Mouse (Mus musculus) MEL (cell line): Measurements from ENCODE around the gene Rpl22l1. TPM values are rescaled to one million over a fixed set of nuclear protein-coding genes. Genes with fewer than 3 reads are reported as not detected.

Experiments used
- DNase-seq: peaks from one replicate; pipeline ENCODE4 v3.0.0; 2011; ENCODE audit warnings: low read depth, low spot score
- H3K27ac ChIP-seq: 2 replicates; pipeline ENCODE4 v1.5.1; 2012; ENCODE audit warnings: low read depth, mild to moderate bottlenecking, control low read depth, low read length, moderate library complexity; ENCODE audit not compliant: control insufficient read depth
- H3K27me3 ChIP-seq, 2 experiments: fragments of 150-350 bp in 1 of 2; sonication (generic) in 1 of 2; 2 replicates each; pipeline ENCODE4 v1.6.1; 2012; ENCODE audit warnings: low read length in 2 of 2, mild to moderate bottlenecking in 2 of 2, improper control_type of control experiment in 1 of 2, moderate library complexity in 1 of 2; ENCODE audit not compliant: insufficient read depth in 2 of 2, control insufficient read depth in 1 of 2
- H3K36me3 ChIP-seq, 2 experiments: 2 replicates each; pipeline ENCODE4 v1.6.1; 2012 to 2014; ENCODE audit warnings: low read length in 2 of 2, improper control_type of control experiment in 1 of 2, inconsistent platforms in 1 of 2, mild to moderate bottlenecking in 1 of 2; ENCODE audit not compliant: insufficient read depth in 2 of 2, control insufficient read depth in 1 of 2
- H3K4me1 ChIP-seq, 2 experiments: fragments of 150-350 bp in 1 of 2; sonication (generic) in 1 of 2; 2 replicates each; pipeline ENCODE4 v1.6.1; 2012; ENCODE audit warnings: low read length in 2 of 2, improper control_type of control experiment in 1 of 2, mild to moderate bottlenecking in 1 of 2; ENCODE audit not compliant: insufficient read depth in 2 of 2, control insufficient read depth in 1 of 2
- H3K4me3 ChIP-seq, 2 experiments: fragments of 150-350 bp in 1 of 2; sonication (generic) in 1 of 2; 2 replicates each; pipeline ENCODE4 v1.5.1; 2012; ENCODE audit warnings: low read depth in 2 of 2, low read length in 2 of 2, mild to moderate bottlenecking in 2 of 2, moderate library complexity in 2 of 2, control low read depth in 1 of 2, improper control_type of control experiment in 1 of 2; ENCODE audit not compliant: control insufficient read depth in 1 of 2, insufficient read depth in 1 of 2
- H3K79me2 ChIP-seq: 2 replicates; pipeline ENCODE4 v1.6.1; 2012; ENCODE audit warnings: mild to moderate bottlenecking, low read length, moderate library complexity; ENCODE audit not compliant: control insufficient read depth, poor library complexity, insufficient read depth
- H3K9ac ChIP-seq: 2 replicates; pipeline ENCODE4 v1.6.1; 2012; ENCODE audit warnings: low read depth, mild to moderate bottlenecking, control low read depth, low read length, moderate library complexity; ENCODE audit not compliant: control insufficient read depth, poor library complexity, severe bottlenecking
- H3K9me3 ChIP-seq: fragments of 150-350 bp; sonication (generic); replicated peaks from 2 replicates; pipeline ENCODE4 v1.6.1; 2012; ENCODE audit warnings: mild to moderate bottlenecking, low read length, improper control_type of control experiment, moderate library complexity; ENCODE audit not compliant: insufficient read depth
- BHLHE40 ChIP-seq: IDR thresholded peaks from 2 replicates; pipeline ENCODE4 v1.6.1; 2012; ENCODE audit warnings: low read depth, mild to moderate bottlenecking, inconsistent platforms, low read length, improper control_type of control experiment, borderline replicate concordance
- ELF1 ChIP-seq: IDR thresholded peaks from 2 replicates; pipeline ENCODE4 v1.6.1; 2014; ENCODE audit warnings: low read depth, mild to moderate bottlenecking, inconsistent platforms, low read length, improper control_type of control experiment, moderate library complexity
- EP300 ChIP-seq, 2 experiments: IDR thresholded peaks; 2 replicates each; pipeline ENCODE4 v1.6.1; 2011; ENCODE audit warnings: improper control_type of control experiment in 2 of 2, low read length in 2 of 2, low read depth in 1 of 2, mild to moderate bottlenecking in 1 of 2
- ETS1 ChIP-seq: IDR thresholded peaks from 2 replicates; pipeline ENCODE4 v1.6.1; 2012; ENCODE audit warnings: low read depth, mild to moderate bottlenecking, inconsistent platforms, low read length, improper control_type of control experiment, moderate library complexity
- GABPA ChIP-seq: IDR thresholded peaks from 2 replicates; pipeline ENCODE4 v1.6.1; 2012; ENCODE audit warnings: low read depth, mild to moderate bottlenecking, inconsistent platforms, low read length, improper control_type of control experiment, moderate library complexity
- GATA1 ChIP-seq: IDR thresholded peaks from 2 replicates; pipeline ENCODE4 v1.6.1; 2011; ENCODE audit warnings: low read depth, low read length, improper control_type of control experiment
- HCFC1 ChIP-seq: IDR thresholded peaks from 2 replicates; pipeline ENCODE4 v1.6.1; 2012; ENCODE audit warnings: low read depth, mild to moderate bottlenecking, inconsistent platforms, low read length, improper control_type of control experiment, moderate library complexity
- KAT2A ChIP-seq: conservative IDR thresholded peaks from 2 replicates; pipeline ENCODE4 v1.6.1; 2012; ENCODE audit warnings: low read depth, low read length, improper control_type of control experiment, inconsistent platforms
- MAX ChIP-seq: IDR thresholded peaks from 2 replicates; pipeline ENCODE4 v1.6.1; 2011; ENCODE audit warnings: low read length, improper control_type of control experiment
- MEF2A ChIP-seq: IDR thresholded peaks from 2 replicates; pipeline ENCODE4 v1.6.1; 2014; ENCODE audit warnings: low read depth, mild to moderate bottlenecking, inconsistent platforms, low read length, improper control_type of control experiment; ENCODE audit not compliant: poor library complexity, insufficient replicate concordance, severe bottlenecking; ENCODE audit errors: extremely low read depth
- MXI1 ChIP-seq: IDR thresholded peaks from 2 replicates; pipeline ENCODE4 v1.6.1; 2011; ENCODE audit warnings: mild to moderate bottlenecking, low read depth, low read length, improper control_type of control experiment
- MYB ChIP-seq: IDR thresholded peaks from 2 replicates; pipeline ENCODE4 v1.6.1; 2011; ENCODE audit warnings: mild to moderate bottlenecking, low read depth, low read length, improper control_type of control experiment
- MYC ChIP-seq: IDR thresholded peaks from 2 replicates; pipeline ENCODE4 v1.6.1; 2011; ENCODE audit warnings: low read depth, mild to moderate bottlenecking, low read length, improper control_type of control experiment, moderate library complexity
- NRF1 ChIP-seq: IDR thresholded peaks from 2 replicates; pipeline ENCODE4 v1.6.1; 2014; ENCODE audit warnings: low read depth, mild to moderate bottlenecking, inconsistent platforms, low read length, improper control_type of control experiment, moderate library complexity; ENCODE audit not compliant: poor library complexity, insufficient read depth, severe bottlenecking
- POLR2A ChIP-seq, 2 experiments: IDR thresholded peaks; 2 replicates each; pipeline ENCODE4 v1.6.1; 2011 to 2012; ENCODE audit warnings: low read length in 2 of 2, mild to moderate bottlenecking in 2 of 2, control low read depth in 1 of 2, improper control_type of control experiment in 1 of 2, low read depth in 1 of 2, moderate library complexity in 1 of 2; ENCODE audit not compliant: control insufficient read depth in 1 of 2, insufficient read depth in 1 of 2, poor library complexity in 1 of 2
- POLR2AphosphoS2 ChIP-seq: IDR thresholded peaks from 2 replicates; pipeline ENCODE4 v1.6.1; 2011; ENCODE audit warnings: low read length, improper control_type of control experiment
- RCOR1 ChIP-seq: IDR thresholded peaks from 2 replicates; pipeline ENCODE4 v1.6.1; 2012; ENCODE audit warnings: low read depth, mild to moderate bottlenecking, inconsistent platforms, low read length, improper control_type of control experiment
- SIN3A ChIP-seq: IDR thresholded peaks from 2 replicates; pipeline ENCODE4 v1.6.1; 2012; ENCODE audit warnings: low read length, improper control_type of control experiment, inconsistent platforms
- TAL1 ChIP-seq: IDR thresholded peaks from 2 replicates; pipeline ENCODE4 v1.6.1; 2012; ENCODE audit warnings: mild to moderate bottlenecking, inconsistent platforms, low read length, moderate library complexity, mixed read lengths
- TCF12 ChIP-seq: IDR thresholded peaks from 2 replicates; pipeline ENCODE4 v1.6.1; 2014; ENCODE audit warnings: low read depth, mild to moderate bottlenecking, inconsistent platforms, low read length, improper control_type of control experiment, moderate library complexity
- UBTF ChIP-seq: IDR thresholded peaks from 2 replicates; pipeline ENCODE4 v1.6.1; 2012; ENCODE audit warnings: low read depth, mild to moderate bottlenecking, inconsistent platforms, low read length, improper control_type of control experiment, moderate library complexity, borderline replicate concordance; ENCODE audit not compliant: insufficient read depth
- USF1 ChIP-seq: IDR thresholded peaks from 2 replicates; pipeline ENCODE4 v1.6.1; 2014; ENCODE audit warnings: low read depth, mild to moderate bottlenecking, inconsistent platforms, low read length, improper control_type of control experiment, moderate library complexity
- USF2 ChIP-seq, 2 experiments: IDR thresholded peaks; 2 replicates each; pipeline ENCODE4 v1.6.1; 2011 to 2012; ENCODE audit warnings: improper control_type of control experiment in 2 of 2, low read length in 2 of 2, borderline replicate concordance in 1 of 2, inconsistent platforms in 1 of 2, low read depth in 1 of 2, mild to moderate bottlenecking in 1 of 2; ENCODE audit not compliant: insufficient read depth in 1 of 2
- ZKSCAN1 ChIP-seq: IDR thresholded peaks from 2 replicates; pipeline ENCODE4 v1.6.1; 2012; ENCODE audit warnings: low read depth, mild to moderate bottlenecking, inconsistent platforms, low read length, improper control_type of control experiment, moderate library complexity
- ZMIZ1 ChIP-seq: IDR thresholded peaks from 2 replicates; pipeline ENCODE4 v1.6.1; 2012; ENCODE audit warnings: low read depth, mild to moderate bottlenecking, inconsistent platforms, low read length, improper control_type of control experiment, moderate library complexity
- polyA plus RNA-seq, 2 experiments: library from polyadenylated mRNA; stranded (reverse) in 1 of 2; unstranded in 1 of 2; fragments of >175 nt in 1 of 2; fragments of >200 nt in 1 of 2; gene quantifications; 2 replicates each; pipeline versions ENCODE4 v1.2.1 to v1.2.4; 2012; ENCODE audit warnings: low replicate concordance in 2 of 2, low read depth in 1 of 2; ENCODE audit not compliant: insufficient read length in 2 of 2, insufficient read depth in 1 of 2, missing spikeins in 1 of 2
- total RNA-seq: library from RNA; depleted of rRNA; stranded (reverse); fragments of 300-350 nt; gene quantifications from 2 replicates; pipeline ENCODE4 v1.2.3, GENCODE M21; 2012

Gene Rpl22l1
- total and polyA plus RNA-seq, 3 experiments, result 84.5 to 97.8 TPM; not detected in 1

- TF ChIP-seq HCFC1 (no peak), NRF1 (no peak), ELF1 (no peak), MEF2A (no peak), KAT2A (no peak), GABPA (no peak), USF1 (no peak), EP300 (IDR thresholded peaks at IDR 0.05; ENCODE audit: low read depth in 1 of 2, low read length in 2 of 2) (peak; percentile 88 to 89), MXI1 (no peak), POLR2AphosphoS2 (no peak), ZMIZ1 (no peak), POLR2A (IDR thresholded peaks at IDR 0.05; ENCODE audit: control insufficient read depth in 1 of 2, insufficient read depth in 1 of 2, low read depth in 1 of 2, low read length in 2 of 2, poor library complexity in 1 of 2) (no peak), SIN3A (peak; percentile 82), TAL1 (peak; percentile 81)
- TF ChIP-seq, all 39 proteins: peak for 10
Measured at GRCm38 (mm10) chr3:28775361-28775760, 29.9 kb upstream of the Rpl22l1 start (continued).

DNA sequence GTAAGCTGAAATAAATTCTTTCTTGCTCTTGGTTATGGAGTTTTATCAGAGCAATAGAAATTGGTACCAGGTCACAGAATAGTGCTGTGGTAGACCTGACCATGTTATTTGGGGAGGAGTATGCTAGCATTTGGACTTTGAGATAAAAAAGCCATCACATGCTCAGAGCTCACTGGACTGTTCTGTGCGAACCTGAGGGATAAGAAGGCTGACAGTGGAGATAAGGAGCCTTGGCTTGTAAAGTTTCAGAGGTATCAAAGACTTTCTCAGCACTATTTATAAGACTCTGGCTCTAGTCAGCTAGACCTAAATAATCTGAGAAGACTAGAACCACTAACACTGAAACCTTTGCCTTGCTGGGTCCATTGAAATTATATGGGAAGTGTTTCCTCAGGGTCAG, 29.3 kb upstream of the Rpl22l1 start:
- H3K36me3 ChIP-seq, result peaks cover 0 to 17% of the 10 kb centered on the region in 2 experiments; a peak in 2 of 4 replicates
- peak overlapping the region; percentile 35; the same call in 1 of the 2 replicates for H3K9ac ChIP-seq
- TF ChIP-seq TCF12 (peak; percentile 90), ETS1 (peak; percentile 60), EP300 (IDR thresholded peaks at IDR 0.05; ENCODE audit: low read depth in 1 of 2, low read length in 2 of 2) (peak; percentile 77 to 81), MAX (peak; percentile 43; the same call in 1 of the 2 replicates), MXI1 (peak; percentile 49; the same call in 1 of the 2 replicates), UBTF (no peak), MYB (no peak), TAL1 (peak; percentile 63), BHLHE40 (peak; percentile 76; the same call in 1 of the 2 replicates), GATA1 (peak; percentile 90), USF1 (peak; percentile 73), MYC (peak; percentile 57; the same call in 1 of the 2 replicates), USF2 (IDR thresholded peaks at IDR 0.05; ENCODE audit: borderline replicate concordance in 1 of 2, insufficient read depth in 1 of 2, low read depth in 1 of 2, low read length in 2 of 2) (no peak), RCOR1 (peak; percentile 47; the same call in 1 of the 2 replicates), ZKSCAN1 (no peak)
- TF ChIP-seq, all 39 proteins: peak for 11
- Histone ChIP-seq H3K4me1 (peaks cover 6 to 16% of the 10 kb centered on the region in 2 experiments), H3K27ac (peak overlapping the region; percentile 78), H3K4me3 (no peak overlapping the region), H3K27me3 (no peaks in the 10 kb centered on the region), H3K79me2 (no peaks in the 10 kb centered on the region), H3K9me3 (no peaks in the 10 kb centered on the region)
- DNase-seq, result peak; percentile 65
